Mouse (Mus musculus) adrenal gland, adult 18-20 months (tissue): ENCODE measurements around the gene Fam206a. TPM values are rescaled to one million over a fixed set of nuclear protein-coding genes. Genes with fewer than 3 reads are reported as not detected.

ENCODE experiments used
- DNase-seq, 2 experiments: peaks; one replicate each; pipeline ENCODE4 v3.0.0; 2021 to 2022; ENCODE audit warnings: low spot score in 2 of 2
- long read RNA-seq, 2 experiments: library from polyadenylated mRNA; stranded (forward); transcript quantifications; one replicate each; pipeline ENCODE4 v2.0.0; 2021
- total RNA-seq, 2 experiments: library from RNA; stranded (reverse); gene quantifications; 1 replicate in 1 of 2; 2 replicates in 1 of 2; pipeline ENCODE4 v1.2.3; 2021

The Fam206a gene
- 10 to 100 TPM; 11.0 to 12.2 TPM for total RNA-seq
- long read RNA-seq, experiment 1, full-length matches to known transcripts = 2 of 2 reads
- long read RNA-seq, experiment 1, partial matches to known transcripts = 0 of 2 reads
- long read RNA-seq, experiment 1, other reads (novel, unspliced or antisense) = 0 of 2 reads
- long read RNA-seq, experiment 2, full-length matches to known transcripts = 1 of 2 reads
- long read RNA-seq, experiment 2, partial matches to known transcripts = 0 of 2 reads
- long read RNA-seq, experiment 2, other reads (novel, unspliced or antisense) = 1 of 2 reads

- peak; percentile 99 for DNase-seq
Observed at GRCm38 (mm10) chr4:56801907-56802668, at the start of gene Fam206a, which contains the start of gene Elp1. Fam206a (plus strand) TSS chr4:56802345. Elp1 (minus strand) TSS chr4:56802331.

- no peak for DNase-seq
Observed at GRCm38 (mm10) chr4:56756021-56756420, 46.1 kb upstream of the Fam206a start.

- no peak for DNase-seq
Observed at GRCm38 (mm10) chr4:56756966-56757600, 45.1 kb upstream of the Fam206a start.

- DNase-seq = no peak
Observed at GRCm38 (mm10) chr4:56757693-56758092, 44.5 kb upstream of the Fam206a start.

- no peak for DNase-seq
Observed at GRCm38 (mm10) chr4:56767861-56768284, 34.3 kb upstream of the Fam206a start.

GRCm38 (mm10) chr4:56768913-56769312, 33.2 kb upstream of the Fam206a start:
- no peak for DNase-seq

- no peak for DNase-seq
Observed at GRCm38 (mm10) chr4:56771065-56771464, 31.1 kb upstream of the Fam206a start.

- DNase-seq = no peak
Observed at GRCm38 (mm10) chr4:56791373-56791772, 10.8 kb upstream of the Fam206a start.

GRCm38 (mm10) chr4:56802669-56803150, 565 bp downstream of the Fam206a start:
- no peak for DNase-seq

GRCm38 (mm10) chr4:56809050-56809449, 6.9 kb downstream of the Fam206a start:
- no peak for DNase-seq

- DNase-seq = no peak
Observed at GRCm38 (mm10) chr4:56811642-56812041, 9.5 kb downstream of the Fam206a start.

GRCm38 (mm10) chr4:56812096-56812495, 10.0 kb downstream of the Fam206a start:
- DNase-seq = no peak

- no peak for DNase-seq
Observed at GRCm38 (mm10) chr4:56815131-56815530, 13.0 kb downstream of the Fam206a start.

- DNase-seq = no peak
Observed at GRCm38 (mm10) chr4:56820017-56820550, 17.9 kb downstream of the Fam206a start.

GRCm38 (mm10) chr4:56824231-56824630, 22.1 kb downstream of the Fam206a start:
- DNase-seq = peak in 1 of 2 experiments; percentile 24

GRCm38 (mm10) chr4:56828932-56829331, 26.8 kb downstream of the Fam206a start:
- DNase-seq = no peak

- no peak for DNase-seq
Observed at GRCm38 (mm10) chr4:56829511-56829921, 27.4 kb downstream of the Fam206a start.

- no peak for DNase-seq
Observed at GRCm38 (mm10) chr4:56831013-56831609, 29.0 kb downstream of the Fam206a start.

GRCm38 (mm10) chr4:56831998-56832397, 29.9 kb downstream of the Fam206a start:
- DNase-seq = no peak

- DNase-seq = no peak
Observed at GRCm38 (mm10) chr4:56837661-56838060, 35.5 kb downstream of the Fam206a start.

GRCm38 (mm10) chr4:56840297-56840696, 38.2 kb downstream of the Fam206a start:
- no peak for DNase-seq
